Mouse (Mus musculus) T-cell, adult 2 months (primary cell): ENCODE results near the gene Scn4a.

ENCODE experiments used
- DNase-seq: peaks from one replicate; pipeline ENCODE4 v3.0.0; 2022; ENCODE audit warnings: low spot score

Scn4a gene

GRCm38 (mm10) chr11:106271794-106272643, 81.1 kb downstream of the Scn4a start:
- no peak for DNase-seq

GRCm38 (mm10) chr11:106271131-106271793, 81.8 kb downstream of the Scn4a start:
- DNase-seq: no peak

DNA sequence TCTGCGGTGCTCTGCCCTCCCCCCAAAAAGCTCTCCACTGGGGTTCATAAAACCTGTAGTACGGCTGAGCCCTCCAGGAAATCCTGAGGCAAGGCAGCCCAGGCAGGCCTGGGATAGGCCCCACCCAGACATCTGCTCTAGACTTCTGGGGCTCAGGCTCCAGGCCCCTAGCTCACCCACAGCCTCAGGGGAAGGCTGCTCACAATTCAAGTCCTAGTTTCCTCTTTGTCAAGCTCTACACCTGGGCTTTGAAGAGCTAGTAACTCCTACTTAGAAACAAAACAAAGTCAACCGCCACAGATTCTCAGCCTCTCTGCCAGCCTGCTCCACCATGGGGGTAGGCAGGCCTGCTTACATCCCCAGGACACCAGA, 84.0 kb downstream of the Scn4a start:
- peak; percentile 50 for DNase-seq
